Mouse (Mus musculus): ENCODE results near the gene Tpcn2.
A peak's percentile ranks its signal among the peaks of the same experiment; 100 is the strongest.

The Tpcn2 gene

DNA sequence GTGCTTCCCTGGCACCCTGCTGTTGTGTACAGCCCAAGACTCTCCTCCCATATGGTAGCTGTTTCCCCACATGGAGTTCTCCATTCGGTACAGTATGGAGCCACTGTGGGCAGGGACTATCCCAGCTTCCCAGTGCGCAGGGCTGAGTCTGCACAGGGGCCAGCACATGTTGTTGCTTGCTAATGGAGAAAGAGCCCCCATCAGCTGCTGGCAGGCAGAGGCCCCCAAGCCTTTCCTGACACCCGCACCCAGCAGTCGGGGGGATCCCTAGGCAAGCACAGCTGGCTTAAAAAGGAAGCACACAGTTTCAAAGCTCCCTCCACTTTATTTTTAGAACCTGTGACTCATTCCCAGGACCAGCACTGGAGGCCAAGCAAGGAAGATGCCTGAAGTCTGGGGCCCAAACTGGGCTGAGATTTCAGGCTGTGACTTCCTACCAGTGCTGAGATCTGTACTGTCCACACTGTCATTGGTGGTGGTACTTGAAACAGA is 85.5 kb downstream of the Tpcn2 start:
- no peak for DNase-seq

DNA sequence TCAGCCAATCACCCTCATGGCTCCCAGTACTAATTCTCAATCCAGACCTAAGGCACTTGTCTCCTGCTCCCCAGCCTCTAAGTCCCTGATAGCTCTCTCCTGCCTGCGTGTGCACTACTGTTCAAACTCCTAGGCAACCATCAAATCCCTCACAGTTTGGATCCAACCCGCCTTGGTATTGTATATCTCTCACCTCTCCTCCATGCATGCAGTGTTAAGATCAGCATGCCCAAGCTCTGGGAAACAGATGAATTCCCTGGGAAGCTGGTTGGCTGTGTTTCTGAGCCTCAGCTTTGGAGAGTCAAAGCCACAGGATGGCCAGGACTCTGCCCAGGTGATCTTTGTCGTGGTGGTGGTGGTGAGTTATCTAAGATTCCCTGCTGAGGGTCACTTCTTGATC is 86.1 kb downstream of the Tpcn2 start:
- no peak for DNase-seq

DNA sequence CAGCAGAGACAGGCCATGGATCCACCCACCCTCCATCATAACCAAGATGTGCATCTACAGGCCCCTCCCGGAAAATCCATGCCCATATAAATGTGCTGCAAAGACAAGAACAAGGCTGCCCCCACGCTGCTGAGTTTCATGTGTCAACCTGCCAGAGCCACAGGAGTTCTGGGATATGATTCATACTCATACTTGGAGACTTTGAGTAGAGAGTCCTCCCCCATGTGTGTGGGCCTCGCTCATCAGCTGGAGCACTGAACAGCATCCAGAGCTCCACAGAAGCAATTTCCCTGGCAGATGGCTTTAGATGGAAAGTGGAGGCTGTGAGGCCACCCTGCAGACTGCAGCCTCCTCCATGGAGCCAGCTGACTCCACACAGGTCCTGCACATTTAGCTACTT is 86.8 kb downstream of the Tpcn2 start:
- DNase-seq, result peak in 1 of 2 experiments; percentile 29

DNA sequence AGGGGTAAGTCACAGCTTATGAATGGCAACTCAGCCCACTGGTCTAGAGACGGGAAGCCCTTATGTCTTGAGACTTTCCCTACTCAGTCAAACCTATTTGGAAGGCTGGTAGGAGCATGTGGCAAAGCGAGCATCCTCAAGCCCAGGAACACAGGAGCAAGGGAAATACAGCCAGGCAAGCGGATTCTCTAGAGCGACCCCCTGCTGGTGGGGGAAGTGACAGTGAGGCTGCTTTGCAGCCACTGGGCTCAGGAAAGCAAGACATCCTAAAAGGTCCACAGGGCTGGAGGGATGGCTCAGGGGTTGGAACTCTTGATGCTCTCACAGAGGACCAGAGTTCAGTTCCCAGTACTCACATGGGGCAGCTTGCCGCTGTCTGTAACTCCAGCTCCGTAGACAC is 87.5 kb downstream of the Tpcn2 start:
- DNase-seq, result no peak

DNA sequence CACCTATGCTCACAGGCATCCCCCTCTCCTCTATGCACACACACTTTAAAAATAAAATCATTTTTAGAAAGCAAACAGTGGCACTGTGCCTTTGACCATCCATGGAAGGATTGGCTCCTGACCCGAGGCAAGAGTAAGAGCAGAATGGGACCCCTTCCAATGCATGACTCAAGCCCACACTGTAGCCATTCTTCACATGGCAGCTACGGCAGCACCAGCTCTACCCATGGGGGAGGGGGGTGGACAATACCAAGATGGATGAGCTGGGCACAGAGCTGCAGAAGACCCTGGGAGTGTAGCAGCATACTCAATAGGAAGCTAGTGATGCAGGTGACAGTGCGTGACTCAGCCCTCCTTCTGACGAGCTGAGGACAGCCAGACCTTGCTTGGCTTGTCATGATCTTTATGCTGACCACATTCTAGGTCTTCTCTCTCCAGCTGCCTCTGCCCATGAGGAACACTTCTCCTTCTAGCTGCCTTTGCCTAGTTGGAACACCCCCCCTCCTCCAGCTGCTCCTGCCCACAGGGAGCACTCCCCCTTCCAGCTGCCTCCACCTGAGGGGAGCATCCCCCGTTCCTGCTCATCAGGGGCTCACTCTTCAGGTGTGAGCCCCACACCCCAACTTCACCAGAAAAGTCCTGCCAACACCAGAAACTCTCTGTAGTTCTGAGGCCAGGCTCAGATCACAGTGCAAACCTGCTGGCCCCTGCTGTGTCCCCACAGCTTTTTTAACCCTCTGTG is 88.5 kb downstream of the Tpcn2 start:
- DNase-seq, result no peak

DNA sequence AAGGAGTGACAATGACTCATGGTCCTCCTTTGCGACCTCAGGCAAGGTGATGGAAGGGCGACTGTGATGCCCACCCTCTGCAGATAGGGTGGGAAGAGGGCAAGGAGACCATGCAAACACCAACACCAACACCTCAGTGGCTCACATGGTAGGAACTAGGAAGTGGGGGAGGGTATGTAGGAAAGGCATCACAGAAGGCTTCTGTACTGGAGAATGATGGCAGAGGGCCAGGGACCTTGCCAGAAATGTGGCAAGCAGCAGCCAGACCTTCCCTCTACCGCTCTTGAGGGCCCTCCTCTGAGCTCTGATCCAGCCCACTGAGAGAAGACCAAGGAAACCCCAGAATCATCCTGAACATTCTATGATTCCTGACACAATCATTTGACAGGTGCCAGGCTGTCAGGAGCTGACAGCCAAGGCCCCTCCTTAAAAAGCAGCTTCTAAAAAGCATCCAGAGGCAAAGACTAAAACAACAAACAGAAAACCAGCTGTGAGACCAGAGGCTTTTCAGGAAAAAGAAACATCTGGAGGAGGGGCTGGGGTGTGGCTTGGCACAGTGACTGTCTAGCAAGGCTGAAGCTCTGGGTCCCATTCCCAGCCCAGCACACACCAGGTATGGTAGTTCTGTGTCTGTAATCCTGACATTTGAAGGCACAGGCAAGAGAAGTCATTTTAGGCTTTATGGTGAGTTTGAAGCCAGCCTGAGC is 89.2 kb downstream of the Tpcn2 start:
- DNase-seq, result peak; percentile 51 to 58

DNA sequence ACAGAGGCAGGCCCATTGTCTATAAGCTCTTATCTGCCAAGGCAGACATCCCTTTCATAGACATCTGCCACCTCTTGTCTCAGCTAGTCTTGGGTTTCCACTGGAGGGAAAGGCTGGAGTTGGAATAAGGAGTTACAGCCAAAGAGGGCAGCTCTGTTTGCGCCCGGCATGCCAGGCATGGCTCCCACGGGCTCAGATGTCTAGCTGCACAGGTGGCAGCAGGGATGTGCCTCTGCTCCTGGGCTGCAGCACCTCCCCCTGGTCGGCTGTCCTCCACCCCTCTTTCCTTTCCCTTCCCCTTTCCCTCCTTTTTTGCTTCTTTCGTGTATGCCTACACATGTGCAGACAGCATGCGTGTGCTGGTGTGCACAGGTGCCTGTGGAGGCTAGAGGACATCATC is 91.0 kb downstream of the Tpcn2 start:
- no peak for DNase-seq

DNA sequence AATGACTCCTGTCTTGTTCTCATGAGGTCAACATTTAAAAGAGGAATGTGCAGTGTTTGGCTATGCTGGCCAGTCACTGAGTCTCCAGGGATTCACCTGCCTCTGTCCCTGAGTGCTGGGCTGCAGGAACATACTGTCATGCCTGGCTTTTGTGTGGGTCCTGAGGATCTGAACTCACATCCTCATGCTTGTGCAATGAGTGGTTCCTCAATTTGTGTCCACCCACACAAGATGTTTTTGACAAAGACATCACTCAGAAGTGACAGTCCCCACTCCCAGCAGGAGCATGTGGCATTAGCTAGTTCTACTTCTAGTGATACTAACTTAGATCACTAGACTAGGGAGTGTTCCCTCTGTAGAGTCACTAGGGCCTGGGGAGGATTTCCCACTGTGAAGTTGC is 93.3 kb downstream of the Tpcn2 start:
- no peak for DNase-seq

DNA sequence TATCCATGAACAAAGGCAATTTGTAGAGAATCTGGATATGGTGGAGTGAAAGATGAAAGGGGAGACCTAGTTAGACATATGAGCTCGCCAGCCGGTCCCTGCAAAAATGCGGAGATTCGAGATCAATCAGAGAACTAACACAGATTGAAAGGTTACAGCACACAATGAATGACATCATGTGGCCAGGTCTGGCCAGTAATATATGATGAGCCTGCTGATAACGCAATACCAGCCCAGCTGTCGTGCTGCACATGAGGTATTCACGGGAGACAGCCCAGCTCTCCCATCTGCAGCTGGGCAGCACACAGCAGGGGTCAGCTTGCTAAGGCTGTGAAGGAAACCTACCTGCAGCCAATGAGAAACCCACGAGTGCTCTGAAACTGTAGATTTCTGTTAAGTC is 94.5 kb downstream of the Tpcn2 start:
- DNase-seq, result no peak

DNA sequence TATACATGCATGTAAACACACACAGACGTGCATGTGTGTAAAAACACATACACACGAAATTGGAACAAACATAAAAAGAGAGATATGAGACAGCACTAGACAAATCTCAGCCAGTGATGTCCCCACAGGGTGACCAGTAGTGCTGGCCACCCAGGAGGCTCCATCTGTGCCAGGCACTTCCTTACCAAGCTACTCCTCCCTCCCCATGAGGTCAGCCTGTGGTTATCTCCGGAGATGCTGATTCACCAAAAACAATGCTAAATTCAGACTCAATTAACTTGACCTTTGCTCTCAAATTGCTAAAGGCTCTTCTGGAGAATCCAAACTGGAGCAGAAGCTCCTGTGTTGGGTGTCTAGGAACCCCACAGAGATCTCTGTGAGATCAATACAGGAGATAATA is 96.0 kb downstream of the Tpcn2 start:
- no peak for DNase-seq

DNA sequence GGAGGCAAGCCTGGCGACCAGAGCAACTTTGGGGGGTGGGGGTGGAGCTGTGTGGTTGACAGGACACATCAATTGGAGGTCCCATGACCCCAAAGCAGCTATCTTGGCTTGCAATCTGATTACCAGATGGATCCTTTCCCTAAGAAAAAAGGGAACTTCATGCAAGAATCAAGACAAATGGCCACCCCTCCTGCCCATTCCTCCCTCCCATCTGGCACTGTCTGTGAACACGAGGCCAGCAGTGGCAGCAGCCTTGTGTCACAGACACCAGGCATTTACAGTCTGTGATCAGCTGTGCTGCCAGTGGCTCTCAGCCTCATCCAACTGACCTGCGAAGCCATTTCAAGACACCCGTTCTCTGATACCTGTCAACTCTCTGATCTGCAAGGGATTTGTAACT is 101.4 kb downstream of the Tpcn2 start:
- no peak for DNase-seq

DNA sequence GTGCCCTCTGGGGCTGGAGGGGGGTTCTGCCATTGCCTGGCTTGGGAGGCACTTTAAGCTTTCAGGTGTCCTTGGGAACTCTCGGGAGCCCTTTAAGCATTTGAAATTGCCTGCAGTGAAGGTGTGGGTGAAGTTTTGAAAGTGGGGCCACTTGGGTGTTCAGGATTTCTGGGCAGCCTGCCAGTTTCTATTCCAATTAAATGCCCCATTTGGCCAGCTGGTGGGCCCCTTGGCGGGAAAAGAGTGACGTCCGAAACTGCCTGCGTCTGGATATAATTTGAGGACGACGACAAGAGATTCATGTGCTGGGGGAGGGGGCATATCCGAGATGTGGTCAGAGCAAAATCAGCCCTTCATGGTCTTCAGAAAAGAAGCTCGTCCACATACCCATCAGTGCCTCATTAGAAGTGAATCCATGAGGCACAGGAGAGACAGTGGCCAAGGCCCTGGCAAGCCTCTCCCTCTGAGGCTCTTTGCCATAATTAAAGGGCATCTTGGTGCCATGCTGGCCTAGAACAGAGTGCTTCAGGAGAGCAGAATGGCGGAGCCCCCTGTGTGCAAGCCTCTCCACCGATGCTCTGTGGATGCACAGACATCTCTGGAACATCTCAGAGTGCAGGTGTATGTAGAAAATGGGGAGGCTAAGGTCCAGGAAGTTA is 102.3 kb downstream of the Tpcn2 start:
- DNase-seq, result peak in 1 of 2 experiments; percentile 25

DNA sequence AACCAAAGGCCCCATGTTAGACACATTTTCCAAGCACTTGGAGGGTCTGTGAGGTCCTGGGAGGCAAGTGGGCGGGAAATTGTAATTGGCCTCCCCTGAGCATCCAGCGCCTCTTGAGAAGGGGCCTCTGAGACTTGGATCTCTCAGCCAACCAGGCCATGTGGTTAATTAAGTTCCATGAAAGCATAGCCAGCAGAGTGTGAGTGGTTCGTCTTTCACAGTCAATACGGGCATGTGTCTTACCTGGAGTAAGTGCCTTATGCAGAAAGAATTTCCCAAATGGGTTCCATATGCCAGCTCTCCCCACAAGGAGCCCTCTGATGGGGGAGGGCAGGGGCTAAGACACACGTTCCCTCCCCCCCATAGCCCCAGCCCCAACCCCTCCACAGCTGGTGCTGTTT is 104.1 kb downstream of the Tpcn2 start:
- DNase-seq, result no peak

DNA sequence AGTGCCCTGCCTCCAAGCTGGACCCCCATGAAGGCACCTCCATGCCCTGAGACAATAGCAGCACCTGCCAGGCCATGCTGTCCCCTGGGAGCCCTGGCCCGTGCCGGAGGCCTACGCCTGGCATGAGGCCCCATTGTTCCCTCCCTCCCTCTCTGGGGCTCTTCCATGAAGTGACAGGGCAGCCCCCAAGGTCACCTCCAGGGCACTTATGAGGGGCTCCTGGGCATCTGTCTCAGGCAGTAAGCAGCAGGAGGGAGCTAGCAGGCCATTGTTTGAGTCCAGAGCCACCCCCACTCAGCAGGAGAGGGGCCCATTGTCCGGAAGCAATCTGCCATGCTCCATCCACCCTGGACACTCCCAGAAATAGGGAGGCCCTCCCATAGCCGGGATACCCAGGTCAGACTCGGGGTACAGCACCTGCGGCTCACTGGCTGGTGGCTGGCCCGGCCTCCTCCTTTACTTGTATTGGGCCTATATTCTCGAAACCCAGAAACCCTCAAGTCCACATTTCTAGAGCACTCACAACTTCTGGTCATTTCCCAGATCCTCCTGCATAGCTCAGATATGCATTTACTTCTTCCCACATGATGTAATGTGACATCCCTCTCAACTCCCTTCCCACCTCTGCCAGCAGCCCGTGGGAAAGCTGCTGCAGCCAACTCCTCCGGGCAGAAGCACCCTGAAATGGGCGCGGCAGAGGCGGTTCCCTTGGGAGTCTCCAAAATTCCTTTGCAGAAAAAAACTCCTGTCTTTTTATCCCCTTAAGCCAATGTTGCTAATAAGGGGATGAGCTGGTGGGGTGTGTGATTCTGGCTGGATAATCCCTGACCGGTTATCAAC is 106.8 kb downstream of the Tpcn2 start:
- DNase-seq, result no peak

DNA sequence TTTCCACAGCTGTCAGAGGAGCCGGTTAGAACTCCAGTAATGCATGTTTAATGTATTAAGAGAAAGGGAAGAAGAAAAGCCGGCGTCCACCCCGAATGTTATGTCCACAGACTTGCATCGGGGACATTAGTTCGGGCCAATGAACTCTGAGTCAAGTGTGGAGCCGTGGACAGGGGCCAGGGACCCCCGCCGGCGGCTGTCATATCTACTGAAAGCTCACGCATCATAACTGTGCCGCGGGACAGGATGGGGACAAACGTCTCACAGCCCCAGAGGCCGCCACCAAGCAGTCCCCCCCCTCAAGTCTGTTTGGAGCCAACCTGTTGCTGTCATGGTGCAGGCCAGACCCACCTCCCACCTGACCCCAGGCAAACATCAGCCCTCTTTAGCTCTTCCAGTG is 110.2 kb downstream of the Tpcn2 start:
- DNase-seq, result no peak

DNA sequence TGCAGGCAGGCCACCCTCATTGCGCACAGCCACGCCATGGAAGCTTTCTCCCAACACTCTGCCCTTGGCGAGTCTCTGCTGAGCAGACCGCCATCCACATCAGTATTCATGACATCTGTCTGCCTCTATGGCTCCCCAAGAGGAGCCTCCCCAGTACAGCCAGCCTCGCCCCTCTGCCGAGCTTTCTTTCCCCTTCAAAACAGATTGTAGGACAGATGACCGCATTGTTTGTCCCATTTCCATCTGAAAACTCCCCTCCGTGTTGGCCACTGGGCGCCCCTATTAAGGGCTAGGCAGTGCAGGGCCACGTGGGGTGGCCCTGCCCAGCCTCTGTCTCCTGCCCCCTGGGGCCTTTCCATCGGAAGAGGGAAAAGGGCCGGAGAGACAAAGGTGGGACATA is 110.7 kb downstream of the Tpcn2 start:
- DNase-seq, result no peak

DNA sequence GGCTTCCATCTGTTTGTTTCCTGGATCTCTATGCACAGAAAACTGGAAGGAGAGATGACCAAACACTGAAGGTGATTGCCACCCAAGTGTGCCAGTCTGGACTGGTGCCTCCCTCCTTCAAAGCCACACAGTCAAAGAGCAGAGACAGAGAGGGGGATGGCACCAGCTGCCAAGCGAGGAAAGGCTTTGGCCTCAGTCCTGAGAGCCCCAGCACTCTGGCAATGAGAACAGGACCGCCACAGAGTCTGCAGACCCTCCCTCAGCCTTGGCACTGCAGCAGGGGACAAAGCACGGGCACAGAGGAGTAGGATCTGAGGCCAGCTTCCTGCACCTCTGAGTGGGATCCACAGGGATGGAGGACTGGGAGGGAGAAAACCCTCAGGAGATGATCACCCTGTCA is 114.1 kb downstream of the Tpcn2 start:
- DNase-seq, result no peak

DNA sequence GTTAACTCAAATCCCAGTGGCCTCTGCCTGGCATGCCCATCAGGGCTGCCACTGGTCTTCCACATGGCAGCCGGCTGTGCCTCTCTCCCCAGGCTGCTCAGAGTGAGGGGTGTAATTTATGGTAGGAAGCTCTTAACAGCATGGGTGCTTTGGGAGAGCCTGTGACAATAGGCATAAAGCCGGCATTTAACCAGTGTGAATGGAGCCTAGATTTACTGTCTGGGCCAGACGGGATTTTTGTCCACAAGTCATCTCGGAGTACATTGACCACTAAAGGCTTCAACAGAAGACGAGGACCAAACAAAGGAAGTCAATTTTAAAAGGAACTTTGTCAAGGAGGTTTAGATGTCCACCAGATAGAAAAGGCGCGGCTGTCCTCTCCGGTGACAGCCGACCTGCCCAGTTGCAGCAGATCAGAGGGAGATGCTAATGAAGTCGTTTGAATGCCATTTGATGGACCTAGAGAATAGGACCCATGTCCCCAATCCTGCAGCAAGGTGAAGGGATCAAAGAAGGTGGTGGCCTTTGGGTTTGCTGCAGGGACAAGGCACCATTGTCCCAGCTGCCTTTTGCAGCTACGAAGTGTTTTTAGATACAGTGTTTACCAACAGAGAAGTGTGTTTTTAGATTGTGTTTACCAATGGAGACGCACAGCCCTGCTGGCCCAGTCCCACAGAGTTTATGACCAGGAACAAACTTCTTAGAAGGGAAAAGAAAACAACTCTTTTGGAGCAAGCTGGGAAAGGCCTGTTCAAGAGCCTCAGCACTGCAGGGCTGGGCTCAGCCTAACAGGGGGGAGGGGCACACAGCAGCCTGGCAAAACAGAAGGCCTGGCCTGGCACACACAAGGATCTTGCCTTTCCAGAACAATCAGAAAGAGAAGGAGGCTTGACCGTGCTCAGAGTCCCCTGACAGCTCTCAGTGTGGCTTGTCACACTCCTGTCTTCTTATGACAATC is 124.2 kb downstream of the Tpcn2 start:
- DNase-seq, result no peak

DNA sequence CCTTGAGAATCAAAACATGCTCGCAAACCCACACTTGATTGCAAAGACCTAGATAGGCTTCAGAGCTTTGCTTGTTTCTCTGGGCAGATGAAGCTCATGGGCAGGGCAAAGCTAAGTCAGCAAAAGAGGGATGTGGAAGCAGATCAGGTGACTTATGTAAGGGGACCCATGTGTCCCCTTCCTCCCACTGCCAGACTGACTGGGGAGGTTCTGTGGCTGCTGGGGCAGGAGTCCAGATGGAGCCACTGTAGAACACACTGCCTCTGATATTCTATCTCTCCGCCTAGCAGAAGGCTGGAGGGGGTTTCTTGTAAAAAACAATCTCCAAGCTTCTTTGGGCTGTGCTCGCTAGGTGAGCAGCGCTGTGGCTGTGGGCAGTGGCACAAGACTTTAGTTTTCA is 128.1 kb downstream of the Tpcn2 start:
- no peak for DNase-seq

DNA sequence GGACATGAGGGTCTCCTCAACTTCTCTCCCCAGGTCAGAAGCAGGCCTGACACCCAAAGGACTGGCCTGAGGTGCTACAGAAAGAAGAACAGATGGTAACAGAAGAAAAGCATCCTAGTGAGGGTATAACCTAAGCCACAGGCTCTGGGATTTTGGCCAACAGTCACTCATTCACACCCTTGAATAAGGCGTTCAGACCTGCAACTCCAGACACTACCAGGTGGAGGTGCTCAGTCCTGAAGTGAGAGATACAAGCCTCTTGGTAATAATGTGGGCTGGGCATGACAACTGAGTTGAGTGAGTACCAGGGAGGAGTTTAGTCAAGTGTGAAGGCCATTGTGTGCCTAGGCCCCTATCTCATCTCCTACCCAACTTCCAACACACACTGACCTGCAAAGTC is 129.7 kb downstream of the Tpcn2 start:
- DNase-seq, result no peak

DNA sequence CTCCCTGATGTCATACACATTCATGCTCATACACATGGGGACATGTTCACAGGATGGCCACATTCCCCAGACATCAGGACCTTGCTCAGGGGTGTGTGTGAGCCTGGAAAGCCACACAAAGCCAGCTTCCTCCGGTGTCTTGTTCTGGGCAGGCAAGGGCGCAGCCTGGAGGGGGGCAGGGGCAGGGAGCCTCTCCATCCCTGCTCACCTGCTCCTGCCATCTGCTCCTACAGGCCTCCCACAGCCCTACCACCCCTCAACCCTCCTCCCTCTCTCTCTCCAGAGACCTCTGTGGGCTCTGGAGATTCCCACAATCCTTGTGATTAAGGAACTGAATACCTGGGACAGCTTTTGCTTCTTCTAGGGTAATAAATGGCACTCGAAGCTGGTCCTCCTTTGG is 132.0 kb downstream of the Tpcn2 start:
- no peak for DNase-seq

DNA sequence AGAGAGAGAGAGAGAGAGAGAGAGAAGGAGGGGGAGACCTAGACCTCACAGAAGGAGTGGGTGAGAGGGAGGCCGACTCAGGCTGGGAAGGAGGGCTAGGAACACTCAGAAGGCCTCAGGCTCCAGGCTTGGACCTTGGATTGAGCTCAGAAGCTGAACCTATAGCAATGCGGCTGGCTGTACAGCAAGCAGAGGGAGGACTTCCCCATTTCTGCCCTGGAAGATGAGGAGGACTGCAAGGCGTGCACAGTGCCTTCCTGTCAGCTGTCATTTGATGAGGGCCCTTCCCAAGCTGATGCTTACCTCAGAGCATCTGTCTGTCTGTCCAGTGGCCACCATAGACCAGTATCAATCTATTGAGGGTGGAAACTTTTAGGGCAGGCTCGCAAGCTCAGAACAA is 134.9 kb downstream of the Tpcn2 start:
- no peak for DNase-seq

Measured in cerebellum, postnatal 36 days (tissue).